Mouse (Mus musculus) layer of hippocampus, adult 9-11 months (tissue): ENCODE data around the gene Krt10.

Experiments used
- DNase-seq: peaks from one replicate; pipeline ENCODE4 v3.0.0; 2022

Krt10 gene

GRCm38 (mm10) chr11:99369853-99370451 lies 19.2 kb downstream of the Krt10 start:
- DNase-seq = peak; percentile 51

- no peak for DNase-seq
Measured at GRCm38 (mm10) chr11:99369229-99369628, 19.9 kb downstream of the Krt10 start.

- DNase-seq = no peak
Measured at GRCm38 (mm10) chr11:99366791-99367190, 22.4 kb downstream of the Krt10 start.

- DNase-seq = peak; percentile 27
Measured at GRCm38 (mm10) chr11:99364412-99364811, 24.8 kb downstream of the Krt10 start.

- DNase-seq = no peak
Measured at GRCm38 (mm10) chr11:99361423-99361822, 27.7 kb downstream of the Krt10 start.

- no peak for DNase-seq
Measured at GRCm38 (mm10) chr11:99351004-99351403, 38.2 kb downstream of the Krt10 start, which contains the start of gene Krt27. Gene Krt27 (minus strand): TSS chr11:99351104.

GRCm38 (mm10) chr11:99339299-99339847 lies 49.8 kb downstream of the Krt10 start:
- no peak for DNase-seq

GRCm38 (mm10) chr11:99337866-99338265 lies 51.3 kb downstream of the Krt10 start, which contains the start of gene Krt26:
Gene Krt26 (minus strand): TSS chr11:99337966.
- no peak for DNase-seq
